Mouse (Mus musculus) megakaryocyte, adult 5-6 weeks (primary cell): ENCODE data around the gene Mgea5. TPM values are rescaled to one million over a fixed set of nuclear protein-coding genes. Genes with fewer than 3 reads are reported as not detected.

ENCODE experiments used
- ATAC-seq: 2 replicates; pipeline ENCODE4 v1.8.0; 2016; ENCODE audit warnings: mild to moderate bottlenecking, inconsistent platforms; ENCODE audit not compliant: poor library complexity, severe bottlenecking
- total RNA-seq, 2 experiments: library from RNA; stranded (forward) in 1 of 2; stranded (reverse) in 1 of 2; fragments of 153-499, 151-499 nt in 1 of 2; fragments of 221-1000, 200-1000 nt in 1 of 2; gene quantifications; 2 replicates each; pipeline versions ENCODE4 v1.2.3 to v1.2.4; 2015 to 2017

The Mgea5 gene
- total RNA-seq, 2 experiments from 2014 or later: 91.8 to 157 TPM

DNA sequence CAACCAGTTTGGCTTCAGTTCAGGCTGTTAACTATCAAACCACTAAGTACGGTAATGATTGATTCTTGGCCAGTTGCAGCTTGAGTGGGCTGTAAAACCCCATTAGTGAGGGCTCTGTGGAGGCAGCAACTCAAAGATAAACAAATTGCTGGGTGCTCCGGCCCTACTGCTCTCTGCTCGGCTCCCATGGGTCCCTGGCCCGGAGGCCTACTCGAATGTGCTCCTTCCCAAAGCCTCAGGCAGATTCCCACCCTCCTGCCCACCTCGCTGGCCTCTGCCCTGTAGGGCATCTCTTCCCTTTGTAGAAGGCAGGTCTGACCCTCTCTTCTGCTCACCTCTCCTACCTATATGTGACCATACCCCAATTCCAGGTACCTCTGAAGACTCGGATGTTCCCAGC lies 48.9 kb downstream of the Mgea5 start:
- no peak for ATAC-seq

GRCm38 (mm10) chr19:45734191-45734590 lies 49.4 kb downstream of the Mgea5 start:
- ATAC-seq: no peak

DNA sequence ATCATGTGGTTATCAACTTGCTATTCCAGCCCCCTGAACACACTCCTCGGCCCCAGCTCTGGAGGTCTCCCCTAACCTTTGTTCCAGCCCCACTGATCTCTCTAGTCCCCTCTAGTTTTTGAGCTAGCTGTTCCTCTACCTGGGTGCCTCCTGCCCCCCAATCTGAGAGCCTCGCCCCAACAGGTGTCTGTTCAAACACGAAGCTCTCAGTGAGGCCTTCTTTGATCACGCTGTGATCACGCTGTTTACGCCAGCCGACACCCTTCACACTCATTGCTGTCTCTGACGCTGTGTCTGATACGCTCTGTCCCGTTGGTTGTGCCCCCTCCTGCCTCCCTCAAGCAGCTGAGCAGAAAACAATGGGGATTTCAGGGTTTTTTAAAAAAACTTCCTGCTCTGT lies 50.1 kb downstream of the Mgea5 start:
- ATAC-seq: no peak

GRCm38 (mm10) chr19:45731658-45732057 lies 52.0 kb downstream of the Mgea5 start:
- no peak for ATAC-seq

- ATAC-seq: no peak
These were observed 53.6 kb downstream of the Mgea5 start for GRCm38 (mm10) chr19:45730042-45730441.

- no peak for ATAC-seq
These were observed 56.4 kb downstream of the Mgea5 start for GRCm38 (mm10) chr19:45727231-45727630.

GRCm38 (mm10) chr19:45725677-45726277 lies 57.9 kb downstream of the Mgea5 start:
- no peak for ATAC-seq

DNA sequence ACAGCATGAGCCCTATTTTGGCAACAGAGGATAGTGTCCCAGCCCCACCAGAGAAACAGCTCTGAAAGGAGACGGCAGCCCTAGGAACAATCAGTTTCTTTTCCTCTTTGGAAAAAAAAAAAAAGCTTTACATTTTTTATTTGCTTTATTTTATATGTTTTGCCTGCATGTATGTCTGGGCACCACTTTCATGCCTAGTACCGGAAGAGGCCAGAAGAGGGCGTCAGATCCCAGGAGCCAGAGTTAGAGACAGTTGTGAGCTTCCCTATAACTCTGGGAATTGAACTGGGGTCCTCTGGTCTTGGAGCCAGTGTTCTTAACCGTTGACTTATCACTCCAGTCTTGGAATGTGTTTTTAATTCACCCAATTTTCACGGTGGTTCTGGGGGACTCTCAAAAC lies 61.4 kb downstream of the Mgea5 start:
- ATAC-seq: no peak

- ATAC-seq: no peak
These were observed 65.4 kb downstream of the Mgea5 start for GRCm38 (mm10) chr19:45718286-45718685.

- no peak for ATAC-seq
These were observed 66.0 kb downstream of the Mgea5 start for GRCm38 (mm10) chr19:45717493-45718220.

- ATAC-seq: no peak
These were observed 74.9 kb downstream of the Mgea5 start for GRCm38 (mm10) chr19:45708704-45709103.

Other genes with a start within 250 kb of the Mgea5 start
- 3.2 and 3.7 TPM in 2 replicates for gene Poll, start 223.3 kb downstream of the Mgea5 start, total RNA-seq (2015)
- 6.7 and 7.4 TPM in 2 replicates for gene Poll, start 223.3 kb downstream of the Mgea5 start, total RNA-seq (2017)
- gene Gm17018, start 223.2 kb downstream of the Mgea5 start, total RNA-seq (2015): 22.6 and 23.8 TPM in 2 replicates
- gene Gm17018, start 223.2 kb downstream of the Mgea5 start, total RNA-seq (2017): 13.5 and 15.3 TPM in 2 replicates
- 40.2 and 41.0 TPM in 2 replicates for gene Fbxw4, start 123.5 kb downstream of the Mgea5 start, total RNA-seq (2015)
- 58.0 and 58.1 TPM in 2 replicates for gene Fbxw4, start 123.5 kb downstream of the Mgea5 start, total RNA-seq (2017)
- not detected in 2 replicates for gene Fgf8, start 40.9 kb downstream of the Mgea5 start, total RNA-seq (2015)
- not detected in 2 replicates for gene Fgf8, start 40.9 kb downstream of the Mgea5 start, total RNA-seq (2017)
- gene Npm3, start 34.2 kb downstream of the Mgea5 start, total RNA-seq (2015): 36.5 and 39.2 TPM in 2 replicates
- 30.4 and 38.4 TPM in 2 replicates for gene Npm3, start 34.2 kb downstream of the Mgea5 start, total RNA-seq (2017)
- gene Kcnip2, start 32.2 kb upstream of the Mgea5 start, total RNA-seq (2015): 0.09 and 0.16 TPM in 2 replicates
- not detected in 2 replicates for gene Kcnip2, start 32.2 kb upstream of the Mgea5 start, total RNA-seq (2017)
- gene Armh3, start 214.7 kb upstream of the Mgea5 start, total RNA-seq (2015): 12.8 and 15.6 TPM in 2 replicates
- gene Armh3, start 214.7 kb upstream of the Mgea5 start, total RNA-seq (2017): 6.6 and 8.5 TPM in 2 replicates
- gene Hps6, start 219.7 kb upstream of the Mgea5 start, total RNA-seq (2015): 1.2 and 1.7 TPM in 2 replicates
- gene Hps6, start 219.7 kb upstream of the Mgea5 start, total RNA-seq (2017): 6.6 and 6.8 TPM in 2 replicates